Mouse (Mus musculus) pancreas, adult 10 weeks (tissue): ENCODE measurements around the gene Kcnk7. TPM values are rescaled to one million over a fixed set of nuclear protein-coding genes. Genes with fewer than 3 reads are reported as not detected.

Source experiments
- polyA plus RNA-seq: library from polyadenylated mRNA; stranded (reverse); fragments of 350-450 nt; fragmentation: Illumina TruSeq; extraction: RNeasy Lipid Tissue Mini Kit (QIAGEN cat#74804); gene quantifications from one replicate; pipeline ENCODE4 v1.2.3, GENCODE M21; 2015; ENCODE audit warnings: low read depth, low replicate concordance; ENCODE audit not compliant: insufficient read depth

Gene Kcnk7
- not detected for polyA plus RNA-seq

DNA sequence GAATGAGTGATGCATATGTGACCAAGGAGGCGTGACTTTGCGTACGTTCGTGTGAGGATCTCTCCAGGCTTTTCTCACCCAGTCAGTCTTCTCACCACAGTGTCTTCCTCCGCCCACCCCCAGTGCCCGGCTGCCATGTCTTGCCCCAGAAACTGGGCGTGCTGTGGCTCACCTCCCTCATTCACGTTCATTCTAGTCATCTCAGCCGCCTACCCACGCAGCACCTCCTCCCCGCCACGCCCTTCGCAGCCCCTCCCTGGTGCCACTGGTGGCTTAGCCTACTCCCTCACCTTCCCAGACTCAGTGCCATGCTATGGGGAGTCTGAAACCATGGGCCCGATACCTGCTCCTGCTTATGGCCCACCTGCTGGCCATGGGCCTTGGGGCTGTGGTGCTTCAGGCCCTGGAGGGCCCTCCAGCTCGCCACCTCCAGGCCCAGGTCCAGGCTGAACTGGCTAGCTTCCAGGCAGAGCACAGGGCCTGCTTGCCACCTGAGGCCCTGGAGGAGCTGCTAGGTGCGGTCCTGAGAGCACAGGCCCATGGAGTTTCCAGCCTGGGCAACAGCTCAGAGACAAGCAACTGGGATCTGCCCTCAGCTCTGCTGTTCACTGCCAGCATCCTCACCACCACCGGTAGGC, at the start of gene Kcnk7:
TSS of gene Kcnk7 (plus strand) at position 205 of the 638 bp plus-strand sequence.

GRCm38 (mm10) chr19:5662981-5663913, 40.9 kb upstream of the Kcnk7 start, which contains the start of gene Sipa1:
TSS of gene Sipa1 (minus strand) at chr19:5663707.

DNA sequence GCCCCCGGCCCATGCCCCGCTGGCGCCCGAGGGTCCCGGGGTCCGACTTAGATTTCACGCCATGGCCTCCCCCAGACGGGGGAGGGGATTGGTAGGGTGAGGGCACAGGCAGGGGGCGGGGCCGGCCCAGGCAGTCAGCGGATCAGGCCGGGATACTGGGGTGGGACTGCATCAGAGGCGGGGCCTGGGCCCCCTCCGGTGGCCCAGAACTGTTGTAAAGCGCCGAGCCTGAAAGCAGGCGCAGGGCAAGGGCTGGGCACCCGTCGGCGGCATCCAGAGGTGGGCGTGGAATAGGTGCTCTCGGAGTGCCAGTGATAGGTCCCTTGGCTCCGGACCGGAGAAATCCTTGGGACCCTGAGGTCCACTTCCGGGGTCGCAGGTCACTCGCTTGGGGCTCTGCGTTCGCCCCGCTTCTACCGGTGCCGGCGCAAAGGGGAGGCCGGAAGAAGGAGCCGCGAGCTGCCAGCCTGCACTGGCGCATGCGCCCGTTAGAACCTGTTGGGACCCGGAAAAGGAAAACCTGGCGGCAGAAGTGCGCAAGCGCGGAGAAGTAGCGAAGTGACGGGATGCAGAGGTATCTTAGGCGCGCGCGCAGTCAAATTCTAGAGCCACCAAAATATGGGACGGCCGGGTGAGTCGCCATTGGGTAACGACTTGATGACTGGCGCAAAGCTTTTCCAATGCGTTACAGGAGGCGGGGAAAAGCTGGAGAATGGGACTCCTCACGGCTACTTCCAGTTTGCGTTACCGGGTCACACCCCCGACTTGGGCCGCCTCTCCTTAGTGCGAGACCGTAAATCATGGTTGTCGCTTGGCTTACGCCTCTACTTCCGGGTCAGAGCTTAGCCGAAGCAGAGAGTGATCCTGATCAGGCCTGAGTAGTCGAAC, 15.7 kb upstream of the Kcnk7 start, which contains the start of the genes Map3k11 and Pcnx3:
TSS of gene Map3k11 (plus strand) at position 543 of the 888 bp plus-strand sequence.
TSS of gene Pcnx3 (minus strand) at position 709 of the 888 bp plus-strand sequence.

GRCm38 (mm10) chr19:5725767-5726515, 21.8 kb downstream of the Kcnk7 start, which contains the start of gene Ehbp1l1:
TSS of gene Ehbp1l1 (minus strand) at chr19:5726317.

DNA sequence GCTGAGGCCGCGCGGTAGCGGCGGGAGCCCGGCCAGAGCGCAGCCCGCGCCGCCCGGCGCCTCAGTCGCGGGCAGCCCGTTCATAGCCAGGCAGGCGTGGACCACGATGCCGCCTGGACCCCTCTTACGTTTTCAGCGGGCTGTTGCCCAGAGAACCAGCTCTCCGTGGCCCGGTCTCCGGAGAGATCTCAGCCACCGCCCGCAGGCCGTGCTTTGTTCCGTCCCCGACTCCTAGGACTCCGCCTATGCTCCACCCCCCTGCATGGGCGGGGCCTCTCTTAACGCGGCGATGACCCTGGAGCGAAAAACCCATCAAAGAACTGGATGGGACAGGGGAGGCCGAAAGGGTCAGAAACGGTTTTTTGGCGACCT, 25.3 kb downstream of the Kcnk7 start, which contains the start of gene Fam89b:
TSS of gene Fam89b (minus strand) at position 210 of the 372 bp plus-strand sequence.

DNA sequence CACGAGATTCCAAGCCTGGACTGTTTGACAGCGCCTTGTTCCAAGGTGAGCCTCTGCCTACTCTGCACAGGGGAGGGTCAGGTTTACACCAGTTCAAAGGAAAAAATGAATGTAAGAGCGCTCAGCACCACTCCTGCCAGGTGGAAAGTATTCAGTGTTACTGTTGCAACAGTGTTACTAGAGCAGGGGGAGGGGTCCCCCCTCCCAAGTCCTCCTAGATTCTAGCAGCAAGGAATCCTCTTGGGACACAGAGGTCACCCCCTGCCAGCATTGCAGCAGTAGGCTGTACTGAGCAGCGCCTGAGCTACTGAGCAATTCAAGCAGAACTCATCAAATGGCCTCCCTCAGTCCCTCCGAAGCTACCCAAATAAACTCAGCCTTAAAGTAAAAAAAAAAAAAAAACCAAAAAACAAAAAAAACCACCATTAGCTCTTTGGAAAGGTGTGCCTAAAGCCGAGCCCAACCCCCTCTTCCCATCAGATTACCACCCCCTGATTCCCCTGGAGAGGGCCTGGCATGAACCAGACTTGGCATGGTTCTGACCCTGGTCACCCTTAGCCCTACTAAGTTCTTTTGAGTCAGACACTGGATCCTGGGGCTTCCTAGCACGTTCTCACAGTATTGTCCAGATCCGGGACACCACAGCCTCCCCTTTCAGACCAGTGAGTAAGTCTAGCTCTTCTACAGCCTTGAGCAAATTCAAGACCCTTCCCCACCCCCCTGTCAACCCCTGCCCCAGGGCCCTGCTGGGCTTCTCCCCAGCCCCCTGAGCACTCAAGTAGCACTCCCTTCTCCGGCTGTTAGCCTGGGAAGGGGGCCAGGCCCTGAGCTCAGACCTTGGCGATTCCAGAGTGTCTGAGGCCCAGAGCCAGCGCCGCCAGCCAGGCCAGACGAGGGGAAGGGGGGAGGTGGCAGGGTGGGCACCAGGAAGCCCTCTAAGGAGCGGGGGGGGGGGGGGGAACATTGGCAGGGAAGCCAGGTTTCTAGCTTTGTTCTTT, 36.5 kb downstream of the Kcnk7 start, which contains the start of gene Ltbp3:
TSS of gene Ltbp3 (plus strand) at position 585 of the 998 bp plus-strand sequence.

Other genes starting within 250 kb of the Kcnk7 start
- 5.0 TPM for gene Ccdc85b, start 246.5 kb upstream of the Kcnk7 start, polyA plus RNA-seq
- gene Fibp, start 243.8 kb upstream of the Kcnk7 start, polyA plus RNA-seq: 29.7 TPM
- gene Ctsw, start 235.9 kb upstream of the Kcnk7 start, polyA plus RNA-seq: 0.92 TPM
- 8.8 TPM for gene Efemp2, start 230.4 kb upstream of the Kcnk7 start, polyA plus RNA-seq
- 14.4 TPM for gene Mus81, start 216.0 kb upstream of the Kcnk7 start, polyA plus RNA-seq
- gene Cfl1, start 213.9 kb upstream of the Kcnk7 start, polyA plus RNA-seq: 65.0 TPM
- not detected for gene 1700020D05Rik, start 200.6 kb upstream of the Kcnk7 start, polyA plus RNA-seq
- 3.4 TPM for gene Snx32, start 193.8 kb upstream of the Kcnk7 start, polyA plus RNA-seq
- 0.89 TPM for gene Ovol1, start 143.7 kb upstream of the Kcnk7 start, polyA plus RNA-seq
- gene Ap5b1, start 136.3 kb upstream of the Kcnk7 start, polyA plus RNA-seq: 0.85 TPM
- gene Rnaseh2c, start 102.5 kb upstream of the Kcnk7 start, polyA plus RNA-seq: 19.0 TPM
- 10.2 TPM for gene Kat5, start 94.1 kb upstream of the Kcnk7 start, polyA plus RNA-seq
- 13.3 TPM for gene Rela, start 66.9 kb upstream of the Kcnk7 start, polyA plus RNA-seq
- gene Sipa1, start 40.7 kb upstream of the Kcnk7 start, polyA plus RNA-seq: 14.3 TPM
- 13.6 TPM for gene Map3k11, start 15.6 kb upstream of the Kcnk7 start, polyA plus RNA-seq
- 20.4 TPM for gene Pcnx3, start 15.5 kb upstream of the Kcnk7 start, polyA plus RNA-seq
- gene Ehbp1l1, start 21.9 kb downstream of the Kcnk7 start, polyA plus RNA-seq: 4.9 TPM
- 21.9 TPM for gene Fam89b, start 25.3 kb downstream of the Kcnk7 start, polyA plus RNA-seq
- gene Ltbp3, start 36.5 kb downstream of the Kcnk7 start, polyA plus RNA-seq: 44.0 TPM
- 21.4 TPM for gene Scyl1, start 67.1 kb downstream of the Kcnk7 start, polyA plus RNA-seq
- gene Frmd8, start 170.9 kb downstream of the Kcnk7 start, polyA plus RNA-seq: 2.3 TPM
- 7.3 TPM for gene Slc25a45, start 173.4 kb downstream of the Kcnk7 start, polyA plus RNA-seq
- not detected for gene Tigd3, start 189.8 kb downstream of the Kcnk7 start, polyA plus RNA-seq
- gene Dpf2, start 208.6 kb downstream of the Kcnk7 start, polyA plus RNA-seq: 16.6 TPM
- gene Cdc42ep2, start 220.4 kb downstream of the Kcnk7 start, polyA plus RNA-seq: 4.4 TPM